Mouse (Mus musculus) ovary, postnatal 14 days (tissue): ENCODE results near the gene Slc51b.
A peak's percentile ranks its signal among the peaks of the same experiment; 100 is the strongest.

Experiments used
- DNase-seq: peaks from one replicate; pipeline ENCODE4 v3.0.0; 2022; ENCODE audit warnings: low spot score

The Slc51b gene

GRCm38 (mm10) chr9:65422760-65423501 lies at the start of gene Slc51b:
Gene Slc51b (minus strand): TSS chr9:65422955.
- DNase-seq: no peak

DNA sequence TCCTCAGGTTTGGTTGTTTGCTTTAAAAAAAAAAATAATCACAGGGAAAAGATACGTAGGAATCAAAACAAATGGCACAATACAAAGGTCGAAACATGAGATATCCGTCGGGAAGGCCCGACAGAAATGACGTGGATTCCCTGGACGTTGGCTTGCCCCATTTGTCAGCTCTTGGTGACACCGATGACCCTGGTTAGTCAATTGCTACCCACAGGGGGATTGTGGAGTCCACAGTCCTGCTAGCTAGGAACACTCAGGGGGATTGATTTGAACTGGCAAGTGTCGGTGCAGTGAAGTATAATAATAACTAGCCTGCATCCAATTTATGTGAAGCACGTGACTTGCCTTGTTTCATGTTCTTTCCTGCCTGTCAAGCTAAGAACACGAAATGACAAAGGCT lies 44.9 kb upstream of the Slc51b start:
- no peak for DNase-seq

GRCm38 (mm10) chr9:65465241-65465640 lies 42.5 kb upstream of the Slc51b start:
- DNase-seq: no peak

- no peak for DNase-seq
These were observed 41.4 kb upstream of the Slc51b start for GRCm38 (mm10) chr9:65464161-65464560.

GRCm38 (mm10) chr9:65462544-65462943 lies 39.8 kb upstream of the Slc51b start:
- no peak for DNase-seq

DNA sequence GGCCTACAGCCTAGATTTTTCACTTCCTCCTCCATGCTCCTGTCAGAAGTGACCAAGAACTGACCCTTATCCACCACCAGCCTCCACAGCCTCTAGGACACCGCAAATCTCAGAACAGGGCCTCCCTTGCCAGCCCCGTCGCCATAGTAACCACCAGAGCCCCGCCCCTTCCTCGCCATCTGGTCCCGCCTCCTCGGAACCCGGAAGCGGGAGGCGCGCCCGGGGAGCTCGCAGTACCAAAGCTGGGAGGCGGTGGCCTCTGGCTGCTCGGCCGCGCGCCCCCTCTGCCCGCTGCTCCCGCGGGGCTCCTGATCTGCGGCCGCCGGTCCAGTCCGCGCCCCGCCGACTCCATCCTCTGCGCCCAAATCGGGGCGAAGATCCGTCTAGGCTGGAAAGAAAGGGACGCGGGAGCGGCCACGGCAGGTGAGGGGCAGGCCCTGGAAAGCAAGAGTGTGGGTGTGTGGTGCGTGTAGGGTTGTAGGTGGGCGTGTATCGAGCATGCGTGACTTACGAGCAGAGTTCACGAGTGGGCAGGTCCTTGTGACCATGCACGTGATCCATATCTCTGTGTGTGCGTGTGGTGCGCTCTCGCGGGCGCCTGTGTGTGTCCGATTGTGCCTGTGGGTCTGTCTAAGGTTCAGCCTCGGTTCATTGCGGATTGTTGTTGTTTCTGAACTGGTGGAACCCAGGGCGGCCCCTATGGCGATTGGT lies 38.1 kb upstream of the Slc51b start, which contains the start of gene Spg21:
Gene Spg21 (plus strand): TSS at position 216 of the 711 bp plus-strand sequence.
- DNase-seq: peak; percentile 99

GRCm38 (mm10) chr9:65460198-65460597 lies 37.4 kb upstream of the Slc51b start:
- DNase-seq: no peak

DNA sequence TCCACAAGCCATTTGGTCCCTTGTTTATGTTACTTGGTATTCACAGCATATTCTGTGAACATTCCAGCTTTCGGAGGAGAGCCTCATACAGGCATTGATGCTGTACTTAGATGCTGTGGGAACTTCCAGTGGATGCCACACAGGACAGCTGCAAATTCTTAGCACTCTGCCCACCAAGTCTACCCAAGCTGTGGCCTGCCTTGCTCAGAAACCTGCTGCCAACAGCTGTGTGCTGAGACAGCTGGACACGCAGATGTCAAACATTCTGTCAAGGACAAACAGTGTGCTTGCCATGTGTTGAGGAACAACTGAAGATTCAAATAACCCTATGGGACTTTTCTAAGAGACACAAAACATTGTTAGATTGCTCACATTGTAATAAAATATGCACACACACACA lies 36.2 kb upstream of the Slc51b start:
- no peak for DNase-seq

- DNase-seq: no peak
These were observed 25.2 kb upstream of the Slc51b start for GRCm38 (mm10) chr9:65447951-65448350.

DNA sequence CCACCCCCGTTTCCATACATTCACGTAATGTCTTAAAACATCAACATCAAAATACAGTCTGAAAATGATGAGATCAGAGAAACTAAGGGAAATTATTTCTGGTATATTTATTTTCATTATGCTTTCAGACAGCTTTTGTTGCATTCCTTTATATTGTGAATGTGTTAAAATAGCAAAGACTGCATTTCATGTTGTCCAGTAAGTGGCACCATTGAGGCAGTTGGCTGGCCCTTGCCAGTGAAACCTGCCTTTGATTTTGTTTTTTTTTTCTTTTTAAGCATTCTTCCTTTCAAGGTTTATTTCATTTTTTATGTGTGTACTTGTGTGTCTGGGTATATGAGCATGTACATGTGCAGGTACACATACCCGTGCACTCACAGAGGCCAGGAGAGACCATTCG lies 21.9 kb upstream of the Slc51b start:
- DNase-seq: no peak

DNA sequence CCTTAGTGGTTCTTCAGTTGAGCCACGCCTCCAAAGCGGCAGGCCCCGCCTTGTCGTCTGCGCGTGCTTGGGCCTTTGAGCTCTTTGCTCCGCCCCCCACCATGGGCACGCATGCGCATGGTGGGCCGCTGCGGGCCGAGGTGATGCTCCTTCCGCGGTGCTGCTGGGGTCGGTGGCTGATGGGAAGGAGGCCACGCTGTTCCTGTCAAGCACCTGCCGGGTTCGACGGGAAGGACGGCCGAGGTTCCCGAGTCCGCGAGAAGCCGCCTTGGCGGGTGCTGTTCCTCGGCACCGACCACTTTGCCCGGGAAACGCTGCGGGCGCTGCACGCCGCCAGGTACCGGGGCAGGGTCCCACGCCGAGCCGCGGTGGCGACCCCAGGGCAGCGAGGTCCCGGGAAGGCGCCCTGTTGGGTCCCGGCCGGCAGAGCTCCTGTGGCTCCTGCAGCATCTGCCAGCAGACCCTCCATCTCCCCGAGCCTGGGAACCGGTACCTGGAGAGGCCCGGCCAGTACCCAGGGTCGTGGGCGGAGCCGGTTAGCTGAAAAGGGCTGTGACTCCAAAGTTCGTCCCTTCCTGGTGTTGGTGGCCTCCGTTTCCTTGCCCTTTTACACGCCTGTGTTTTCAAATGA lies 13.0 kb upstream of the Slc51b start, which contains the start of gene Mtfmt:
Gene Mtfmt (plus strand): TSS at position 112 of the 631 bp plus-strand sequence.
- peak; percentile 90 for DNase-seq

DNA sequence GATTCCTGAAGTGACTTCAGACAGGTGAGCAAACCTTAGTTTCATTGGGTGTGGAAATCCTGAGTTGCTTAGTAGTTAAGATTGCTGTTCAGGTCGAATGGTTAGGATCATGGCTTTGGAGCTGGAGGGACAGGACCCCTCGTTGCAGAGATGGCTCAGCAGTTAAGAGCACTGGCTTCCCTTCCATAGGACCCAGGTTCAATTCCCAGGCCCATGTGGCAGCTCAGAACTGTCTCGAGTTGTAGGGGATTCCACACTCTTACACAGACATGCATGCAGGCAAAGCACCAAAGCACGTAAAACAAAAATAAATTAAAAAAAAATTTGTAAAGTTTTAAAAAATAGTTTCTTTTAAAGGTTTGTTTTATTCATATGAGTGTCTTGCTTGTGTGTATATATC lies 12.5 kb upstream of the Slc51b start:
- no peak for DNase-seq

DNA sequence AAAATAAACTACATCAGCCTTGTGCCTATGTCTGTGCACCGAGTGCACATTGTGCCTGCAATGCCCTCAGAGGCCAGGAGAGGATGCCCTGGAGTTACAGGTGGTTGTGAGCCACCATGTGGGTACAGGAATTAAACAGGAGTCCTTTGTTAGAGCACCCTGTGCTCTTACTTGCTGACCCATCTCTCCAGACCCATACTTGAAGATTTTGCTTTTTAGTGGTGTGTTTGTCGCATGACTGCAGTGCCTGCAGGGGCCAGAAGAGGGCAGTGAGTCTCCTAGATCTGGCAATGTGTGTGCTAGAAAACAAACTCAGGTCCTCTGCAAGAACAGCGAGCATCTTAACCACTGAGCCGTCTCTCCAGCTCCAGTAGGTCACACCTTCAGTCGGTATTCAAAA lies 11.4 kb upstream of the Slc51b start:
- DNase-seq: peak; percentile 34

DNA sequence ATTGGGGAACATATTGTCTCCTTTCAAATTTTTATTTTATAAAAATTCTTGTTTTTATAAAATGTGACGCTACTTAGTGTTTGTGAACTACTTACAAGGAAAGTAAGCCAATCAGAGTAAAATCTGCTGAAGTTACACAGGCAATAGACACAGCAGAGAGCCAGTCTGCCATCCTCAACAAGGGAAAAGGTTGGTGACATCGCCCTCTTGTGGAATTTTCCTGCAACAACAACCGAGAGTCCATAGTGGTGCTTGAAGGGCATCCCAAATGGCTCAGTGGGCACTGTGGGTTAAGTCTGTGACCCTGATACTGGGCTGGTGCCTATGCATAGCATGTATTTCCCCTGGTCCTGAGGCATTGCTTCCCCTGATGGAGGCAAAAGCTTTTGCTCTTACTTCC lies 9.5 kb upstream of the Slc51b start:
- DNase-seq: peak; percentile 90

DNA sequence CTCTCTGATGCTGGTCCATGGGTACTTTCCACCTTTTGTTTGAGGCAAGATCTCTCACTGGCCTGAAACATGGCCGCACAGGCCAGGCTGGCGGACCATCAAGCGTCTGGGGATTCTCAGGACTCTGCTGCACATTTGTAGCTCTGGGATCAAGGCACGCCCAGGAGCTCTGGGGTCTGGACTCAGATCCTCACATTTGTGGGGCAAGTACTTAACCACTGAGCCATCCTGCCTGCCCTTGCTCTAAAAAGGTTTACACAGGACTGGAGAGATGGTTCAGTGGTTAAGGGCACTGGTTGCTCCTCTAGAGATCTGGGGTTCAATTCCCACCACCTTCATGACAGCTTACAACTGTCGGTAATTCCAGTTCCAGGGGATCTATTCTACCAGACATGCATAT lies 8.2 kb upstream of the Slc51b start:
- DNase-seq: no peak

DNA sequence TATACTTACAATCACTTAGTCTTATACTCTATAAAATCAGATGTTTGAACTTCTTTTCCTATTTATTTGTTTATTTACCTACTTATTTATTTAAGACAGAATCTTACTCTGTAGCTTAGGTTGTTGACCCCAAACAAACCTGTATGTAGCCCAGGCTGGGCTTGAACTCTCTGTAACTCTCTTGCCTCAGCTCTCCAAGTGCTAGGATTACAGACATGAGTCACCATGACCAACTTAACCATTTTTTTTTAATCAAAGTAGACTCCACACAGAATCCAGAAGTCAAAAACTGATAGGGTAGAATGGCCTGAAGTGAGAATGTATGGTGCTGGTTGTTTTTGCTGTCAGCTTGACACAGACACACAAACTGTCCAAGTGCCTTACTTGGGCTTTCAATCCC lies 7.6 kb upstream of the Slc51b start:
- no peak for DNase-seq

GRCm38 (mm10) chr9:65428003-65428402 lies 5.2 kb upstream of the Slc51b start:
- DNase-seq: no peak

DNA sequence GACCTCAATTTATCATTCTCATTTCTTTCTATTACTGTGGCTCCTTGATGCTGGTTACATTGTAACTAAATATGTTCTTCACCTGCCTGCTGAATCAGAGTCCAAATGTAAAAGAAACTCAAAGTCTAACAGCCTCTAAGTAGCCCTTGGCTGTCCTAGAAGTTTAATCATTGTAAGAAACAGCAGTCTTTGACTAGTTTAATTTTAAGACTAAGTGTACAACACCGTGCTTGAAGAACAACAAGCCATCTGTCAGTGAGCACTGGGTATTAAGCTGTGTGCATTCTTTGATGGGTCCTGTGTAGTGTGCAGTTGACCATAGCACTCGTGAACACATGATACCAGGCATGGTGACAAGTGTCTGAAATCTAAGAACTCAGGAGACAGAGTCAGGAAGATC lies 4.8 kb upstream of the Slc51b start:
- DNase-seq: no peak

DNA sequence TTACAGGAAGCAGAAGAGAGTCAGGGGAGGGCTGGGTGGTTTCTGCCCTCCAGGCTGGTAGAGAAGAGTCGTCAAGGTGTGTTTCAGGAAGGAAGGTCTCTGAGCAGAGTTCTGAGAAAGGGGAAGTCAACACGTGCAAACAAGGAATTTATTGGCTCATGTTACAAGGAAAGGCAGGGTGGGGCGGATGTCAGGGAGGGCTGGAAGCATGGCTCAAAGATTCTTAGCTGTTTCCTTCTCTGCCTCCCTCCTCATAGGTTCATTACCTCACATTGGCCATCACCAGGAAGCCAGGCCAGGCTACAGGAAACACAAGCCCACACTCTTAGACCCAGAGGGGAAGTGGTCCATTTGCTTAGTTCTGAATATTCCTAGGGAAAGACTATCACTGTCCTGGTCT lies 1.6 kb upstream of the Slc51b start:
- no peak for DNase-seq

DNA sequence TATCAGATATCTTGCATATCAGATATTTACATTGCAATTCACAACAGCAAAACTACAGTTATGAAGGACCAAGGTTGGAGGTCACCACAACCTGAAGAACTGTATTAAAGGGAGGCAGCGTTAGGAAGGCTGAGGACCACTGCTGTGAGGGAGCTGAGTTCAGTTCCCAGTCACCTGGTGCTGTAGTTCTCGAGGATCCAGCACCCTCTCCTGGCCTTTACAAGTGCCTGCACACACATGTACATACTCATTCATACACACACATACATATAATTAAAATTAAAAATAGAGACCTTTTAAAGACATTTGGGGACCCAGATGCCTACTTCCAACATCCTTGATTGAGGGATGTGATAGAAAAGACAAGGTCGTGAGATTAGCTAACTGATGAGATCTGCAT lies 3.1 kb downstream of the Slc51b start:
- no peak for DNase-seq

DNA sequence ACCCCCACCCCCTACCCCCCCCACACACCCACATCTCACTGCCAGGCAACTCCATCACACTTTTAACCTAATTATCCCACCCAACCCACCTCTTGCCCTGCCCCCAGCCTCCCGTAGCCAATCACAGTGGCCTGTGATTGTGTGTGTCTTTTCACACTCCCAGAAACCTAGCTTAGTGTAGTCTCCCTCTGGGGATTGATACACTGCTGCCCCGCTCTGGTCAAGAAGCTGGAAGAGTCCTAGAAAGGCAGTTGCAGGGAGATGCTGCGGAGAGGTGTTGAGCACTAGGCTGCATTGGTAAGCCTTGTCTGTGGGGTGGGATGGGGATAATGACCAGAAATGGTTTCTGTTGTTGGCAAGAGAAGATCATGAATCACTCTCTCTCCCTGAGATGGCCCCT lies 5.0 kb downstream of the Slc51b start:
- DNase-seq: no peak

- DNase-seq: no peak
These were observed 11.4 kb downstream of the Slc51b start for GRCm38 (mm10) chr9:65411326-65411725.

- no peak for DNase-seq
These were observed 12.4 kb downstream of the Slc51b start for GRCm38 (mm10) chr9:65410378-65410777.
